Mouse (Mus musculus): ENCODE data around the gene Cpa4. TPM values are rescaled to one million over a fixed set of nuclear protein-coding genes. Genes with fewer than 3 reads are reported as not detected.
A peak's percentile ranks its signal among the peaks of the same experiment; 100 is the strongest.

Gene Cpa4
- total and polyA plus RNA-seq, 3 experiments: not detected

- Histone ChIP-seq H3K79me2 (replicated peaks; ENCODE audit: control insufficient read depth, insufficient read depth, low read length) (no peaks in the 10 kb centered on the region), H3K4me3 (no peak overlapping the region), H3K36me3 (ENCODE audit: control insufficient read depth, insufficient read depth, low read length) (no peaks in the 10 kb centered on the region), H3K9ac (ENCODE audit: low read depth, low read length) (no peak overlapping the region), H3K27me3 (ENCODE audit: control insufficient read depth, insufficient read depth, low read length) (no peaks in the 10 kb centered on the region), H3K4me1 (ENCODE audit: control insufficient read depth, insufficient read depth, low read length) (no peaks in the 10 kb centered on the region), H3K27ac (no peak overlapping the region)
- 85% methylated on average over 6 of the region's 6 CpGs for WGBS
- DNase-seq: no peak
- intact Hi-C loops (cut with DNase I): no loop called here
- no peak for TF ChIP-seq EP300 (IDR thresholded peaks at IDR 0.05; ENCODE audit: insufficient read depth, low read depth, low read length)
- no peak for TF ChIP-seq CTCF (IDR thresholded peaks at IDR 0.05)
- no peak for TF ChIP-seq POLR2A (IDR thresholded peaks at IDR 0.05; ENCODE audit: insufficient read depth, low read depth, low read length)
Observed at GRCm38 (mm10) chr6:30564051-30564450, 4.1 kb upstream of the Cpa4 start.

DNA sequence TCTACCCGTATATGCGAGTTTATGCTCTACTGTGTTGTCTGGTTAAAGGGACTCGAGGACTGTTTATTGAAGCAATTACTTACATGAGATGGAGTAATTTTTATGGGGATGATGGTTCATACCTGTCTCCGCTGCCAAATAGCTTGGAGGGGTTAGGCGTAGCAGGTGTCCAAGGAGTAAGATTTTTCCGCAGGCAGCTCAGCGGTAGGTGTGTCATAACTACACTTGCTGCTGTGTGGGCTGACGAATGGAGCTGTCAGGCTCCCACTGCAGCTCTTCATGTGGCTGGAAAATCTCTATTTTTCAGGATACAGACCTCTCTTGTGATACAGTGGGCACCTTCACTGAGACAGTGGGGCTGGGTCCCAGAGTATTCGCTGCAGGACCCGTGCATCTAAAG is 1.2 kb downstream of the Cpa4 start:
- WGBS: 94% methylated on average over 10 of the region's 10 CpGs
- intact Hi-C loops (cut with DNase I): no loop called here
- no peaks in the 10 kb centered on the region for H3K27me3 ChIP-seq (ENCODE audit: control insufficient read depth, insufficient read depth, low read length)
- no peak for DNase-seq
- no peaks in the 10 kb centered on the region for H3K79me2 ChIP-seq (replicated peaks; ENCODE audit: control insufficient read depth, insufficient read depth, low read length)
- H3K27ac ChIP-seq: no peak overlapping the region
- H3K4me3 ChIP-seq: no peak overlapping the region
- H3K36me3 ChIP-seq (ENCODE audit: control insufficient read depth, insufficient read depth, low read length): no peaks in the 10 kb centered on the region
- TF ChIP-seq EP300 (IDR thresholded peaks at IDR 0.05; ENCODE audit: insufficient read depth, low read depth, low read length) (no peak), POLR2A (IDR thresholded peaks at IDR 0.05; ENCODE audit: insufficient read depth, low read depth, low read length) (no peak), CTCF (IDR thresholded peaks at IDR 0.05) (no peak)
- H3K4me1 ChIP-seq (ENCODE audit: control insufficient read depth, insufficient read depth, low read length): no peaks in the 10 kb centered on the region; the same call in 1 of the 2 replicates
- no peak overlapping the region for H3K9ac ChIP-seq (ENCODE audit: low read depth, low read length)

DNA sequence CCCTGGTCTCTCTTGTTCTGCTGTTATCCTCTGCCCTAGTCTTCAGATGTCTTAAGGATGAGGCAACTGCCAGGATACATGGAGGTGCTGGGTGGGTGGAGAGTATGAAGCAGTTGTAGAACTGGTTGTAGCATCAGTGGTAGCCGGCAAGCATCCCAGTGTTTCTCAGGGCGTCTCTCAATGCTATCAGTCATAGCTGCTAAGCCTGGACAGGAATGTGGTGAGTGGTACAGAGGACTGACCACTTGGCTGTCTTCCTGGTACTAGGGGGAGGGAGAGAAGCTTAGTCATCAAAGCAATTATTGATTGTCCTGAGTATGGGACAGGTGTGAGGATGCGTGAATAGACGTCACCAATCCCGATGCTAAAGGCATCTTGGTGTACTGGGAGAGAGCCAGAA is 1.8 kb downstream of the Cpa4 start:
- no peak for TF ChIP-seq EP300 (IDR thresholded peaks at IDR 0.05; ENCODE audit: insufficient read depth, low read depth, low read length)
- TF ChIP-seq POLR2A (IDR thresholded peaks at IDR 0.05; ENCODE audit: insufficient read depth, low read depth, low read length): no peak
- TF ChIP-seq CTCF (IDR thresholded peaks at IDR 0.05): no peak
- intact Hi-C loops (cut with DNase I): no loop called here
- Histone ChIP-seq H3K4me3 (no peak overlapping the region), H3K27me3 (ENCODE audit: control insufficient read depth, insufficient read depth, low read length) (no peaks in the 10 kb centered on the region), H3K27ac (no peak overlapping the region), H3K36me3 (ENCODE audit: control insufficient read depth, insufficient read depth, low read length) (no peaks in the 10 kb centered on the region), H3K79me2 (replicated peaks; ENCODE audit: control insufficient read depth, insufficient read depth, low read length) (no peaks in the 10 kb centered on the region), H3K9ac (ENCODE audit: low read depth, low read length) (no peak overlapping the region), H3K4me1 (ENCODE audit: control insufficient read depth, insufficient read depth, low read length) (no peaks in the 10 kb centered on the region; the same call in 1 of the 2 replicates)
- DNase-seq: no peak
- WGBS: 62% methylated on average over 5 of the region's 5 CpGs

- TF ChIP-seq POLR2A (IDR thresholded peaks at IDR 0.05; ENCODE audit: insufficient read depth, low read depth, low read length) (no peak), EP300 (IDR thresholded peaks at IDR 0.05; ENCODE audit: insufficient read depth, low read depth, low read length) (peak; percentile 66; the same call in 1 of the 2 replicates)
- intact Hi-C loops (cut with DNase I): no loop called here
- no peak overlapping the region for H3K4me3 ChIP-seq
- whole genome bisulfite sequencing: 46% methylated on average over 20 of the region's 20 CpGs
- DNase-seq: peak; percentile 36 to 60
- no peaks in the 10 kb centered on the region; the same call in 1 of the 2 replicates for H3K4me1 ChIP-seq (ENCODE audit: control insufficient read depth, insufficient read depth, low read length)
- no peaks in the 10 kb centered on the region for H3K36me3 ChIP-seq (ENCODE audit: control insufficient read depth, insufficient read depth, low read length)
- H3K9ac ChIP-seq (ENCODE audit: low read depth, low read length): no peak overlapping the region
- H3K79me2 ChIP-seq (replicated peaks; ENCODE audit: control insufficient read depth, insufficient read depth, low read length): no peaks in the 10 kb centered on the region
- H3K27me3 ChIP-seq (ENCODE audit: control insufficient read depth, insufficient read depth, low read length): no peaks in the 10 kb centered on the region
- H3K27ac ChIP-seq: no peak overlapping the region; the same call in 1 of the 2 replicates
Observed at GRCm38 (mm10) chr6:30572456-30573311, 4.5 kb downstream of the Cpa4 start.

GRCm38 (mm10) chr6:30573380-30573779 is 5.2 kb downstream of the Cpa4 start:
- Histone ChIP-seq H3K4me1 (ENCODE audit: control insufficient read depth, insufficient read depth, low read length) (no peaks in the 10 kb centered on the region; the same call in 1 of the 2 replicates), H3K4me3 (no peak overlapping the region), H3K27ac (no peak overlapping the region), H3K79me2 (replicated peaks; ENCODE audit: control insufficient read depth, insufficient read depth, low read length) (no peaks in the 10 kb centered on the region), H3K27me3 (ENCODE audit: control insufficient read depth, insufficient read depth, low read length) (no peaks in the 10 kb centered on the region), H3K9ac (ENCODE audit: low read depth, low read length) (no peak overlapping the region), H3K36me3 (ENCODE audit: control insufficient read depth, insufficient read depth, low read length) (no peaks in the 10 kb centered on the region)
- DNase-seq: no peak
- TF ChIP-seq CTCF (IDR thresholded peaks at IDR 0.05): no peak
- WGBS: 51% methylated on average over 5 of the region's 5 CpGs
- intact Hi-C loops (cut with DNase I): no loop called here

DNA sequence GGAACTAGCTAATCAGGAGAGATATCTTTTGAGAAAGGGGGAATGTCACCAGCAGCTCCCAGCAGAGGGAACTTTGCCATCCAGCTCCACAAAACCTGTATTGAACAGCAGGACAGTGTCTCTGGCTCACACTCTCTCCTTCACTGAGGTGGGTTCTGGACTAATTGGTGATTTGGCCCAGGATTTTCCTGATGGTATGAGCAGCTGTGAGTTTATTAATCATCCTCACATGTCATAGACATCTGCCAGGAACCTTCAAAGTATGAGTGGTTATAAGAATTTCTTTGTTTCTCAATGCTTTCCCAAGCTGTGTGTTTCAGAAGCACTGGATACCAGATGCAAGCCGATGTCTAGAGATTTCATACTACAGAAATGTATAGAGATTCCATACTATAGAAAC is 6.8 kb downstream of the Cpa4 start:
- Histone ChIP-seq H3K9ac (ENCODE audit: low read depth, low read length) (no peak overlapping the region), H3K36me3 (ENCODE audit: control insufficient read depth, insufficient read depth, low read length) (no peaks in the 10 kb centered on the region), H3K4me1 (ENCODE audit: control insufficient read depth, insufficient read depth, low read length) (no peaks in the 10 kb centered on the region; the same call in 1 of the 2 replicates), H3K79me2 (replicated peaks; ENCODE audit: control insufficient read depth, insufficient read depth, low read length) (no peaks in the 10 kb centered on the region), H3K27ac (no peak overlapping the region), H3K27me3 (ENCODE audit: control insufficient read depth, insufficient read depth, low read length) (no peaks in the 10 kb centered on the region), H3K4me3 (no peak overlapping the region)
- intact Hi-C loops (cut with DNase I): no loop called here
- TF ChIP-seq POLR2A (IDR thresholded peaks at IDR 0.05; ENCODE audit: insufficient read depth, low read depth, low read length) (no peak), CTCF (IDR thresholded peaks at IDR 0.05) (no peak), EP300 (IDR thresholded peaks at IDR 0.05; ENCODE audit: insufficient read depth, low read depth, low read length) (no peak)
- DNase-seq: no peak
- 76% methylated on average over 1 of the region's 1 CpGs for WGBS

All from heart, adult 2 months (tissue).